Mouse (Mus musculus) ES-E14 (cell line): ENCODE data around the gene Fbn1.

Experiments used
- CHD2 ChIP-seq: IDR thresholded peaks from 2 replicates; pipeline ENCODE4 v1.6.1; 2014; ENCODE audit warnings: mild to moderate bottlenecking, low read depth, low read length, inconsistent platforms
- MAFK ChIP-seq: IDR thresholded peaks from 2 replicates; pipeline ENCODE4 v1.6.1; 2014; ENCODE audit warnings: mild to moderate bottlenecking, low read depth, low read length, inconsistent platforms; ENCODE audit not compliant: insufficient read depth
- ZNF384 ChIP-seq: IDR thresholded peaks from 2 replicates; pipeline ENCODE4 v1.6.1; 2012; ENCODE audit warnings: low read depth, low read length, inconsistent platforms

GRCm38 (mm10) chr2:125301877-125302624 is 205.7 kb downstream of the Fbn1 start:
- no peak for TF ChIP-seq CHD2
- TF ChIP-seq MAFK: no peak
- no peak for TF ChIP-seq ZNF384
